Mouse (Mus musculus) stomach, postnatal 0 days (tissue): ENCODE data around the gene Ppp2r5c. TPM values are rescaled to one million over a fixed set of nuclear protein-coding genes. Genes with fewer than 3 reads are reported as not detected.
A peak's percentile ranks its signal among the peaks of the same experiment; 100 is the strongest.

ENCODE experiments used
- ATAC-seq: fragments of 200-750 bp; cut with Nextera tagmentation; 2 replicates; pipeline ENCODE4 v1.8.0; 2017; ENCODE audit not compliant: low FRiP score, low TSS enrichment
- DNase-seq: peaks from one replicate; pipeline ENCODE4 v3.0.0-alpha.2; 2016; ENCODE audit warnings: low spot score
- H3K27ac ChIP-seq: fragments of 300-500 bp; sonication (generic); replicated peaks from 2 replicates; pipeline ENCODE4 v1.5.1; 2014; ENCODE audit warnings: mild to moderate bottlenecking, control low read depth
- H3K27me3 ChIP-seq: fragments of 300-500 bp; sonication (generic); 2 replicates; pipeline ENCODE4 v1.6.1; 2014; ENCODE audit warnings: low read length; ENCODE audit not compliant: control insufficient read depth, insufficient read depth
- H3K36me3 ChIP-seq: fragments of 300-500 bp; sonication (generic); 2 replicates; pipeline ENCODE4 v1.6.1; 2014; ENCODE audit warnings: low read length, mixed read lengths; ENCODE audit not compliant: control insufficient read depth, insufficient read depth
- H3K4me1 ChIP-seq: fragments of 300-500 bp; sonication (generic); replicated peaks from 2 replicates; pipeline ENCODE4 v1.6.1; 2014; ENCODE audit warnings: antibody characterized with exemption; ENCODE audit not compliant: control insufficient read depth, insufficient read depth
- H3K4me2 ChIP-seq: fragments of 300-500 bp; sonication (generic); replicated peaks from 2 replicates; pipeline ENCODE4 v1.6.1; 2014; ENCODE audit warnings: low read depth, mild to moderate bottlenecking, control low read depth, moderate library complexity
- H3K4me3 ChIP-seq: fragments of 300-500 bp; sonication (generic); 2 replicates; pipeline ENCODE4 v1.5.1; 2014; ENCODE audit warnings: low read depth, low read length, control low read depth
- H3K9ac ChIP-seq: fragments of 300-500 bp; sonication (generic); 2 replicates; pipeline ENCODE4 v1.6.1; 2014; ENCODE audit warnings: mild to moderate bottlenecking, low read length, control low read depth, mixed read lengths
- H3K9me3 ChIP-seq: fragments of 300-500 bp; sonication (generic); 2 replicates; pipeline ENCODE4 v1.6.1; 2016; ENCODE audit warnings: low read length; ENCODE audit not compliant: control insufficient read depth
- CTCF ChIP-seq: IDR thresholded peaks from 2 replicates; pipeline ENCODE4 v1.5.1; 2016; ENCODE audit warnings: antibody characterized with exemption, low read depth, mild to moderate bottlenecking, moderate library complexity
- EP300 ChIP-seq: optimal IDR thresholded peaks from 2 replicates; pipeline ENCODE3; 2016; ENCODE audit warnings: antibody characterized with exemption
- WGBS: fragments of 180-500 bp; shearing (Covaris S2); extraction: QIAGEN DNeasy Blood & Tissue Kit; methylation state at CpG from one replicate; pipeline ENCODE4 v1.1.7; 2014; 5-methylcytosine and 5-hydroxymethylcytosine counted together
- polyA plus RNA-seq: library from polyadenylated mRNA; unstranded; fragments of >200 nt; fragmentation: Nextera tagmentation; extraction: Ambion mirVana; gene quantifications from 2 replicates; pipeline ENCODE4 v1.2.1, GENCODE M21; 2015

Gene Ppp2r5c
- polyA plus RNA-seq, 1 experiment from 2014 or later: 113 TPM

DNA sequence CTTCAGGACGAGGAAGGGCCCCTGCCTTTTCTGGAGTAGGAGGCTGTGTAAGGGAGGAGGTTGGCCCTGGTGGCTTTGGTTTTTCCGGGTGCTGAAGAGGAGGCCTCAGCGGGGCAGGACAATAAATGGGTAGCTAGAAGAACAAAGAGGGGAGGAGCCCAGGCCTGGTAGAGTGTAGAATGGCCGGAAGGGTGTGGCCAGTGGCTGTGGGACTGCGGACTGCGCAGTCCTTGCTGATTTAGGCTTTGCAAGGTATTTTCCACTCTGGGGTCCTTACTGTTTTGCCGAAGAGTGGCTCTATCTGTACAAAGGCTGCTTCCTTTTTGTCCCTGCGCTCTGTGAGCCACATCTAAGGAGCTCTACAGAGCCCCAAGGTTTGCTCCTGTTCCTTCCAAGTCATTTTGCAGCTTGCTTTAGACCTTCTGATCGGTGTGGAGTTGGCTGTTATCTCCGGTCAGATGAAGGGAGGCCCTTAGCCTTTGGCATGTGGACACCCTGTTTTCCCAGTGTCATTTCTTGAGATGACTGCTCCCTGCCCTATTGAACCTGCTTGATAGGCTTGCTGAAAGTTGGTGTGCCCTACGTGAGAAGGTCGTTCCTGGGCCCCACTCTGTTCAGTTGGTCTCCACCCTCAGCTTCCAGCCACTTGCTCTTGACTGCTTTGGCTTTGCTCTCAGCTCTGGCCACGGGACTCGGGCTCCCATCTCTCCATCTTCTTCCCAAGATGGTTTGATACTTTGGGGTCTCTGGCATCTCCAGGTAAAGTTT lies 52.5 kb downstream of the Ppp2r5c start:
- Histone ChIP-seq H3K36me3 (no peaks in the 10 kb centered on the region), H3K4me2 (peak overlapping the region; percentile 32; the same call in 1 of the 2 replicates)

DNA sequence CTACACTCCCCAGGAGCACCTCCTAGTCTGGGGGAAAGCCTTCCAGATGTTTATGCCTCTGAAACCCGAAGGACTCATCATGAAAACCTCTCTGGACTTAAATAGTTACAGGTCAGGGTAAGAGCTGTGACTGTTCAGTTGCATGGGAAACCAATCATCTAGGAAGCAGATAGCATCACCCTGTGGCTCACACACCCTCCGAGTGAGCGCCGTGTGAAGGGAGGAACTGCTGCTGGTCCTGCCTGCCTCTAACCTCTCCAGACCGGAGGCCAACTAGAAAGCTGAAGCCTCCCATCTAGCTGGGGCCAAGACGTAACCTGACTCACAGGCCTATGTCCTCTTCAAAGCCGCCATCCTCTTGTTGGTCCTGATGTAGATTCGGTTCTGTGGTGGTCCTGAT lies 53.2 kb downstream of the Ppp2r5c start:
- peak overlapping the region; percentile 85 for H3K27ac ChIP-seq
- DNase-seq: no peak
- 80% methylated on average over 8 of the region's 8 CpGs for WGBS
- H3K4me2 ChIP-seq: no peak overlapping the region
- no peak for ATAC-seq
- no peaks in the 10 kb centered on the region for H3K9me3 ChIP-seq
- H3K27me3 ChIP-seq: no peaks in the 10 kb centered on the region
- H3K9ac ChIP-seq: no peak overlapping the region
- TF ChIP-seq CTCF: no peak
- TF ChIP-seq EP300: no peak
- peaks cover 10% of the 10 kb centered on the region; the same call in 1 of the 2 replicates for H3K4me1 ChIP-seq
- no peaks in the 10 kb centered on the region for H3K36me3 ChIP-seq
- H3K4me3 ChIP-seq: no peak overlapping the region

More for the DNA sequence above, 52.5 kb downstream of the Ppp2r5c start:
- Histone ChIP-seq H3K4me1 (peaks cover 8% of the 10 kb centered on the region; the same call in 1 of the 2 replicates), H3K27ac (peak overlapping the region; percentile 85), H3K4me3 (no peak overlapping the region), H3K9ac (no peak overlapping the region), H3K9me3 (no peaks in the 10 kb centered on the region), H3K27me3 (no peaks in the 10 kb centered on the region)
- WGBS: 56% methylated on average over 14 of the region's 14 CpGs
- TF ChIP-seq CTCF (no peak), EP300 (no peak)
- ATAC-seq (peak; percentile 75), DNase-seq (peak; percentile 61)

DNA sequence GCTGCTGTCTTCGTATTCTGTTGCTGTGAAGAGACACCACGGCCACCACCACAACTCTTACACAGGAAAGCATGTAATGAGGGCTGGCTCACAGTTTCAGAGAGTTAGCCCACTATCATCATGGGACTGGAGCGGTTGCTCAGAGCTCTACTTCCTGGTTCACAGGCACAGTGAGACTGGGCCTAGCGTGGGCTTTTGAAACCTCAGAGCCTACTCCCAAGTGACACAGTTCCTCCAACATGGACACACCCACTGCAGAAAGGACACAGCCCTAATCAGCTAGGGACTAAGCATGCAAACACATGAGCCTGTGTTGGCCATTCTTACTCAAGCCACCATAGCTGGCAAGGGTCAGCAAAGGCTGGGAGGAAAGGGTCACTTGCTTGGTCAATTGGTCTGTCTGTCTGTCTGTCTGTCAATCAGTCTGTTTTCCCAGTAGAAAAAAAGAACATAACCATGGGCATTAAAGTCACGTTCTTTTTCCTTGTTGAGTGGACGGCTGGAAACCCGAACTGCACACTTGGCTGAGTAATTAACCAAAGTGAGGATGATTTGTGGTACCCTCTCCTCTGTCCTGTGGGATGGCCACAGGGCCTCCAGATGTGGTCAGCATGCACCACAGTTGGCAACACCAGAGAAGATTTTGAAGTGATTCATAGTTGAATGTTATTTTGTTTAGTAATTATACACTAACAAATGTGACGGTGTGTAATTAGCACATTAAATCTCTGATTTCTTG lies 56.7 kb downstream of the Ppp2r5c start:
- H3K4me2 ChIP-seq: no peak overlapping the region
- DNase-seq (peak; percentile 77), ATAC-seq (peak; percentile 88)
- no peaks in the 10 kb centered on the region for H3K27me3 ChIP-seq
- H3K27ac ChIP-seq: peak overlapping the region; percentile 71
- H3K9ac ChIP-seq: no peak overlapping the region
- 67% methylated on average over 8 of the region's 8 CpGs for WGBS
- no peaks in the 10 kb centered on the region for H3K36me3 ChIP-seq
- peaks cover 8% of the 10 kb centered on the region; the same call in 1 of the 2 replicates for H3K4me1 ChIP-seq
- TF ChIP-seq CTCF (no peak), EP300 (no peak)
- no peak overlapping the region for H3K4me3 ChIP-seq
- no peaks in the 10 kb centered on the region for H3K9me3 ChIP-seq

DNA sequence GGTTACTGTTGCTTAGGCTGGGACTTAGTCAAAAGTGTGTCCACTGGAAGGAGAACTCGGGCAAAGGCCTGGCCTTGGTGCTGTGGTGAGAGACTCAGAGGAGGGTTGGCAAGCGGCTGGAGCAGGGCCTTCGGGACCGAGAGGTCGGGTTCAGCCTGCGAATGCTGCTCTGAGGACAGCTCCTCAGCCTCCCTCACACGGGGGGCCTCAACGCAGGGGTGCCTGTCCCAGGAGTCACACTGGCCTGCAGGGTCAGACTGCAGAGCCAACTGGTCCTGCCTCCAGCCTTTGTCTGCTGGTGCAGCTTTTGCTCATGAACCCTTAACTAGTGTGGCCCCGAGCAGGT lies 57.2 kb downstream of the Ppp2r5c start:
- Histone ChIP-seq H3K4me3 (no peak overlapping the region), H3K4me1 (peaks cover 7% of the 10 kb centered on the region; the same call in 1 of the 2 replicates), H3K27me3 (no peaks in the 10 kb centered on the region), H3K9ac (no peak overlapping the region), H3K27ac (peak overlapping the region; percentile 71), H3K4me2 (no peak overlapping the region), H3K36me3 (no peaks in the 10 kb centered on the region), H3K9me3 (no peaks in the 10 kb centered on the region)
- DNase-seq (no peak), ATAC-seq (no peak)
- no peak for TF ChIP-seq CTCF
- TF ChIP-seq EP300: no peak
- WGBS: 74% methylated on average over 9 of the region's 9 CpGs

DNA sequence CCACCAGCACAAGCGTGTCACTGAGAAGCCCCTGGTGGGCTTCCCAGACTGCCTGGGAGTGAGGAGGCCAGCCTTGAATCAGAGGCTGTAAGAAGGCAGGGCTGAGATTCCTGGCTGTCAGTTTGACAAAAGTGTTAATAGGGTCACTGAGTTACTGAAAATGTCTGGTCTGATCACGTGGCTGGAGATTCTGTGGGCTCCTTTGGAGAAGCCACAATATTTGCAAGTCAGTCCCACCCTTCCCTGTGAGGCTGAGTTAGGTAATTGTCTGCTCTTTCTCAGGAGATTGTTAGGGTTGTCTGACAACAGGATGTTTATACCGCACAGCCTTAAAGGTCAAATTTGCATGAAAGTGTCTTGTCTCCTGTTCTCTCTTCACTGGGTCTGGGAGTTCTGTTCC lies 57.9 kb downstream of the Ppp2r5c start:
- TF ChIP-seq EP300 (no peak), CTCF (no peak)
- Histone ChIP-seq H3K27me3 (no peaks in the 10 kb centered on the region), H3K36me3 (no peaks in the 10 kb centered on the region), H3K9ac (no peak overlapping the region), H3K4me1 (peaks cover 11% of the 10 kb centered on the region), H3K4me3 (no peak overlapping the region), H3K4me2 (no peak overlapping the region), H3K9me3 (no peaks in the 10 kb centered on the region), H3K27ac (0 out of 2 replicates have a peak overlapping the region, but pooled peaks have one; percentile 13)
- WGBS: 26% methylated on average over 3 of the region's 3 CpGs
- DNase-seq (no peak), ATAC-seq (no peak)
